Mouse (Mus musculus) heart, postnatal 0 days (tissue): Measurements from ENCODE around the gene Siglec1.

Experiments used
- CTCF ChIP-seq: IDR thresholded peaks from 2 replicates; pipeline ENCODE4 v1.5.1; 2016; ENCODE audit warnings: antibody characterized with exemption, control low read depth, low read depth
- EP300 ChIP-seq: IDR thresholded peaks from 2 replicates; pipeline ENCODE4 v1.6.1; 2016; ENCODE audit warnings: antibody characterized with exemption, low read depth

GRCm38 (mm10) chr2:131104021-131104420 lies 17.5 kb upstream of the Siglec1 start:
- no peak for TF ChIP-seq CTCF
- no peak for TF ChIP-seq EP300
